Mouse (Mus musculus) heart, postnatal 0 days (tissue): ENCODE results near the gene Ubash3a.

Source experiments
- CTCF ChIP-seq: IDR thresholded peaks from 2 replicates; pipeline ENCODE4 v1.5.1; 2016; ENCODE audit warnings: antibody characterized with exemption, control low read depth, low read depth
- EP300 ChIP-seq: IDR thresholded peaks from 2 replicates; pipeline ENCODE4 v1.6.1; 2016; ENCODE audit warnings: antibody characterized with exemption, low read depth

DNA sequence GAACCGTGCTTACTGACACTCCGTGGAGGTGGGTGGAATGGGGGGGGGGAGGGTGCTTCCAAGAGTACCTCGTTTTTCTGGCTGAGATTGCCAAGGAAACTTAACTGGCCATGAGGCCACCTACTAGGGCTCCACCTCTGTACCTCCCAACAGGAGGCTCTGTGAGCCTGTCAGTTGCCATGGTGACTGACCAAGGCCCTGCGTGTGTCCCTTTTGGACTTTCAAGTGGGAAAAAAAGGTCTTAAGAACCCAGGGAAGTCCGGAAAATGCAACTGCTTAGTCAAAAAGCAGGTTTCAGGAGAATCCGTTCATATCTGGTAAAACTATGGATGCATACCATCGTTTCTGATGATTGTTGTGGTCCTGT, 75.0 kb downstream of the Ubash3a start:
- TF ChIP-seq EP300, result no peak
- TF ChIP-seq CTCF, result no peak
